Mouse (Mus musculus): ENCODE results near the gene Fank1.
A peak's percentile ranks its signal among the peaks of the same experiment; 100 is the strongest.

Fank1 gene

DNA sequence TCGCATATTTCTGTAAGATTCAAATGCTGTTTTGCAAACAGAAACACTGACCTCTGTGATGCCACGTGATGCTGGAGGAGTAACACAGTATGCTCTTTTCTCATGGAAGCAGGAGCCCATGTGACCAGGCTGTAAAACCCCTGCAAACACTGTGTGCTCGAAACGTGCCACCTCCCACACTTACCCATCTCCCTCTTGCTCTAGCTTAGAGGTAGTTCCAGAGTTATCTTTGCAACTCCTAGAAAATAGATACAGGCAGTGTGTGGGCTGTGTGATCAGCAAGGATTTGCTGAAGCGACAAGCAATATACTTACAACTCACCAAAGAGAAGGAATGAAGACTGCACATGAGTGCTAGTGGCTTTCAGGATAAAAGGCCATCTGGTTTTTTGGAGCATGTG lies 8.1 kb upstream of the Fank1 start:
- DNase-seq = no peak

DNA sequence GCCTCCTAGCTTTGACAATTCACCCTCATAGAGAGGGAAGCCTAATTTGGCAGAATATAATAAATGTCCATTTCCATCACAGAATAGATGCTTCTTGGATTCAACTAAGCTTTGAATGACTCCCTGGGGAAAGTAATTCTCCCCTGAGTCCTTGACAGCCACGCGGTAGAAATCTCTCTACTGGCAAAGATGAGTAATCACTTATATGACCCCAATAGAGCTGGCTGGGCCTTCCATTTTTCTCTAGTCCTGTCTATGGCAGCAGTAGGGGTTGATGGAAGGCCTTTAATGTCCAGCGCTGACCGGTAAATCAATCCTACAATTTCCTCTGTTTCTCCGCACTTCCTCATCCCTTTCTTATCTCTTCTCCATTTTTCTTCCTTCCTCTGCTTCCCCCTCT lies 1.5 kb upstream of the Fank1 start:
- no peak for DNase-seq

DNA sequence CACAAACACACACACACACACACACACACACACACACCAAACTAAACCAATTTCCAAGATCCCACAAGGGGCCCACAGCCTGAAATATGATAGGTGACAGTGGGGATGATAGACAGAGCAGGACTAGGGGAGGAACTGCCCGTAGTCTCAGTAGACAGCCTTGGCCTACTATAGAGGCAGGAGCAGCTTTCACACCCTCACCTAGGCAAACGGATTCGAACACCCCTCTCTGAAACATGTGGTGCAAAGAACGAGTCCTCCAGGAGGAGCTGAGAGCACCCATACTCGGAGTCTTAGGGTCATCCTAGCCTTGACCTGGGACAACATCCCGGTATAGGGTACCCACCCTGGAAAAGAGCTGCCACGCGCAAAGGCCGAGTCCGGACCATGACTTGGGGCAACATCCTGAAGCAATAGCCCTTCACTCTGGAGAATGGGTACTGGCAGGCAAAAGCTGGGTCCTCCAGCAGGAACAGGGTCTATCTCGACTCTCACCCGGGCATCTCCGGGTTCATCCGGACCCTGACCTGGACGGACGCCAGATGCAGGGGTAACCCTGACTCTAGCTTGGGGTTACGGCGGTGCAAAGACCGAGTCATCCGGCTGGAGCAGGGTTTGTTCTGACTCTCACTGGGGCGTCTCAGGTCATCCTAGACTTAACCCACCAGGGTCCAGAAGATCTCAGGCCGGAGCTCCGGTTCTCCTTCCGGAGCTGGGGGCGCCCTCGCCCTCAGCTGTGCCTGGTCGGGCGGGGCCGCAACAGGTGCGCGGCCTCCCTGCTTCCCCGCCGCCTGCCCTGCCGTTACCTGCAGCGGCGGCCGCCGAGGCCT lies 650 bp upstream of the Fank1 start:
- DNase-seq = no peak

DNA sequence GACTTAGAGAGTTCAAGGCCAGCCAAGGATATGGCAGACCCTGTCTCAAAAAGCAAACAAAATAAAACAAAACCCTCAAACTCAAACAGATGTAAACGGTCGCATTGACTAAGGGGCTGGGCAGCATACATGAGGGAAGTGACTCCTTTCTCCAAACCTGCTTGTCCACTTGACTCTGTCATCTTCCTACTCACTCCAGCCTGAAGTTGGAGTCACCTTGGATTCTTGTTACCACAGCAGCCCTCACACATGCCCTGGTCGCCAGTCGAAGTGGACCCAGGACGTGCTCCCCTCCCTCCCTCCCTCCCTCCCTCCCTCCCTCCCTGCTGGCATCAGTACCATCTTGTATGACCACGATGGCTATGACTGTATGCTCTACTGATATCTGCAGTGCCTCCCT lies 4.9 kb downstream of the Fank1 start:
- no peak for DNase-seq

DNA sequence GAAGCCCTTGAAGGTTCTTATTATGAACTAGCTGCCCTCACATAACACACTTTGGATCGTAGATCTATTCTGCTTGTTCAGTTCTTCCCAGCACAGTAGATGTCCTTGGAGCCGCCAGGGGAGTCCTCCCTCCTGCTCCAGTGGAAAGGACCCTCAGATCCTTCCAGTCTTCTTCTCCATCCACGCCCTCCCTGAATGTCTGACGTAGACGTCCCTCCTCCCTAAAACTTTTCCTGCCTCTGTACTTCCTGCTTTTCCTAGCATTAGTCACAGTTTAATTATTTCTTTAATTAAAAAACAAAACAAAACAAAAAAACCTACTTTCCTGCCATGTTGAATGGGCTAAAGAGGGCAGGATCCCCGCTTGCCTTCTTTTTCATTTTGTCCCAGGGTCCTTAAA lies 5.3 kb downstream of the Fank1 start:
- DNase-seq = no peak

DNA sequence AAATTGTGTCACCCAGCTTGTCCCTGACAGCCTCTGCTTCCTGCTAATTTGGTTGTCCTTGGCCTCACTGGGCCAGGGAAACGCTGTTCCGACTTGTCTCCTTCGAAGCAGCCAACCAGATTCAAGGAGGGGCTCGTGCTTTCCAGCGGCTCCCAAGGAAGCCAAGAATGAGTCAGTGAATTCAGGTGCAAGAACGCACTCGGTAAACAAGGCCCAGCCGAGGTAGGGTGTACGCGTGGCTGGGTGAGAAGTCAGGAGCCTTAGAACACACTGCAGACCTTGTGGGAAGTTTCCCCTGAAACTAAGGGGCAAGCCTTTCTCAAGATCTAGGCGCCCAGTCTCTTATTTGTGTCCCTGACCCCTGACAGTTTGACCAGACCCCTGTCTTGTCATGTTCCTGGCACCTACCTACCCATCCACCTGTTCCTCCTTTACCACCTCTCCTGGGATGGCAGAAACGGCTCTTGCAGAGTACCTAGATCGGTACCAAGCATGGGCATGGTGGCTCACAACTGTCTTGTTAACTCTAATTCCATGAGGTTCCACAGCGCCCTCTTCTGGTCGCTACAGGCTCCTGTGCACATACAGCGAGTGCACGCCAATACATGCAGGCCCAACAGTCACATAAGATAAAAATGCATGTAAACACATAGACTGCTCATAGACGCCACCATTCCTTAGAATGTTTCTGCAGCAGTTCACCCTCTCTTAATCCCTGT lies 6.2 kb downstream of the Fank1 start, which contains the start of gene Dhx32:
Gene Dhx32, minus strand, starts transcription at position 10 of the 719 bp plus-strand sequence.
- no peak for DNase-seq

DNA sequence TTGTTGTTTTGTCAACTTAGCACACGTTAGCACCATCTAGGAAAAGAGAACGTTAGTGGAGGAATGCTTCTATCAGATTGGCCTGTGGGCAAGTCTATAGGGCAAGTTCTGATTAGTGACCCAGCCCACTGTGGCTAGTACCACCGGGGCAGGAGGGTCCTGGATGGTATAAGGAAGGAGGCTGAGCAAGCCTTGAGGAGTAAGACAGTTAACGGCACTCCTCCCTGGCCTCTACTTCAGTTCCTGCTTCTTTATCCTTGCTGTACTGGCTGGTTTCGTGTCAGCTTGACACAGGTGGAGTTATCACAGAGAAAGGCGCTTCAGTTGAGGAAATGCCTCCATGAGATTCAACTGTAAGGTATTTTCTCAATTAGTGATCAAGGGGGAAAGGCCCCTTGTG lies 10.9 kb downstream of the Fank1 start:
- DNase-seq = no peak

DNA sequence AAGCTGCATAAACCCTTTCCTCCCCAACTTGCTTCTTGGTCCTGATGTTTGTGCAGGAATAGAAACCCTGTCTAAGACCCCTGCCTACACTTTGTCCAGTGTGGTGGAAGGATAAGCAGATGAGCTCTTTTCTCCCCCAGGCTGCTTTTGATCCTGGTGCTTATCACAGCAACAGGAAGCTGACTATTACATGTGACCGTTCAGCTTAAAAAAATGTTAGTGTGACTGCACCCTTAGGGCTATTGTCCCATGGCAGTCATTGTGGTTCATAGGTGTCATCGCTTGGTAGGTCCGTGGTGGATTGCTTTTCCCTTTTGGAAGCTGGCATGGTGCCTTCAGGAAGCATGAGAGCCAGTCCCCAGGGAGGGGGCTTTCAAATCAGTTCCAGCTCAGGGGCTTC lies 11.5 kb downstream of the Fank1 start:
- DNase-seq = no peak

DNA sequence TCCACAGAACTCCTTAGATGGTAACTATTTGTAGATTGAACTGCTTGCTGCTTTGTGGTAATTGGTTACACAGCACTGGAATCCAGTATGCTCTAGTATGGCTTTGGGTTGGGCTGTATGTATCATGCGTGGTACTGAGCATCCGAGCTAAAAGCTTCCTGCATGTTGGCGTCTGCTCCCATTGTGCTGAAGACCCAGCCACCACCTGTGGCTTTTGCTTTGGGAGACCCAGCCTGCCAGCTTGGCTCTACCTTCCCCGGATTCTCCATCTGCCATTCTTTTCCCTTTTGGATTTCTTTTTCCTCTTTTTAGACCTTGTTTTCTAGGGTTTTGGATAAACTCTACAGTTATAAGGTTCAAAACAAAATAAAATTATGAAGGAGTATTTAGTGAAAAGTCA lies 13.5 kb downstream of the Fank1 start:
- DNase-seq = no peak

DNA sequence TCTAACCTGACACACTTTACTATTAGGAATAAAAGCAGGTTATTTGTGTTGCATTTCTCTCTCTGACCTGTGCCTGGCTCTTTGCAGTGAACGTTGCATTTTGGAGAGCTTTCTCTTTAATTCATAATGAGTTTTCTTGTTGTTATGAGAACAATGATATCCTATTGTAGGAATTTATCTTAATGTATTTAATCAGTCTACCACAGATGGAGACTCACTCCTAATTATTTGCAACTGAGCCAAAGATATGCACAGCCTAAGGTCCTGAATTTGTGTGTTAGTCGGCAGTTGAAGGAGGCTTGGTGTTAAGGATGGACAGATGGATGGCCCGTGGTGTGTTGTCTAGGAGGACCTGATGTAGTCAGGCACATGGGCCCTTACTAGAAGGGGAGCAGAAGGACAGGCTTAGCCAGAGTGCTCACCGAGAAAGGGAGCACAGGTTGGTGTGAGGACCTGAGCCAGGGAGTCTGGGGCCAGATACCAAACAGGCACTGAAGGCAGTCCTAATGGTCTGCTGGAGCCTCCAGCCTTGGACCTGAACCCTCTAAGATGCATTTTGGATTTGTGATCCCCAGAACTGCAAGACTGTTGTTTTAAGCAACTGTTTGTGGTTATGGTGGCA lies 14.1 kb downstream of the Fank1 start:
- DNase-seq = no peak

DNA sequence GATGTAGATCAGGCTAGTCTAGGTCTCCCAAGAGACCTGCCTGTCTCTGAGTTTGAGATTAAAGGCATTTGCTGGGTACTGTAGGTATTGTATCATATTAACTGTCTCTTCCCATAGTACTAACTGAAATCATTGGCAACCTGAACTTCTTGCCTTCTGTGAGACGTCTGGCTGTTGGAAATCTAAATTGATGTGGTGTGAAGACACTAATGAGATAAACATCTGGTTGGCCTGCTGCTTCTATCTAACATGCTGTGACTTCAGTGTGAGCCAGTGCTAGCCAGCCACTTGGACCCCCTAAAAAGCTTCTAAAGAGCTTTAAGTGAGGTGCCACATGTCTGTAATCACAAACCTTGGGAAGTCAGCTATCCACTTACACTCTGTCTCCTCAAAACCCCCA lies 16.1 kb downstream of the Fank1 start:
- DNase-seq = no peak

DNA sequence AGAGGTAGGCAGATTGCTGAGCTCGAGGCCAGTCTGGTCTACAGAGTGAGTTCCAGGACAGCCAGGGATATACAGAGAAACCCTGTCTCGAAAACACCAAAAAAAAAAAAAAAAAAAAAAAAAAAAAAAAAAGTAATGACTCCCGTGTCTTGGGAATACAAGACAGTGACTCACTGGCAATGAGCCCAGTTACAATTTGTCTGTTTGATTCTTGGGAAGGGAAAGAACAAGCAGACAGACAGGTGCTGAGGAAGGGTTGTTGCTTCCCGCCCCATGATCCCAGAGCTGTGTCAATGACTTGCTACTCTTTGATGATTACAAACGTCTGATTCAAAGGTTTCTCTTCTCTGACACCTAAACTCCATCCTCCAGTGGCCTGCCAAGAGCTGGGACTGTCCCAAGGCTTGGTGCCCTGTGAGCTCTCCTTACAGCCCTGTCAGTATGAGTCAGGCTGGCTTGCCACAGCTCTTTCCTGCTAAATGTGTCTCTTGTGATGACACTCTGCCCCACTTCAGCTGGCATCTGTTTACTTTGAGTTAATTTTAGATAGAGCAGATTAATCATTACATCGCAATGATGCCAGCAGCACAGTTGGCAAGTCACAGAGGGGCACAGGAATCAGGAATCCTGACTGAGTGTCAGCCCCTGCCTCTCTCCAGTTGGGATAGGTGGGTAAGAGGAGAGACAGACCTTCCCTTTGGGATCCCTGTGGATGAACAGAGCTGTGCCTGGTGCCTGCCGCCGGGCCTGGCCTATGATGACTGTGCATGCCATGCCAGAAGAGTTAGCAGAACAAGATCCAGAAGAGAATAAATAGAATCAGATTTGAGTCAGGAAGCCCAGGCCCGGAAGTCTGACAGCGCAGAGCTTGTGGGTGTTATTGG lies 16.8 kb downstream of the Fank1 start:
- DNase-seq = peak; percentile 58

DNA sequence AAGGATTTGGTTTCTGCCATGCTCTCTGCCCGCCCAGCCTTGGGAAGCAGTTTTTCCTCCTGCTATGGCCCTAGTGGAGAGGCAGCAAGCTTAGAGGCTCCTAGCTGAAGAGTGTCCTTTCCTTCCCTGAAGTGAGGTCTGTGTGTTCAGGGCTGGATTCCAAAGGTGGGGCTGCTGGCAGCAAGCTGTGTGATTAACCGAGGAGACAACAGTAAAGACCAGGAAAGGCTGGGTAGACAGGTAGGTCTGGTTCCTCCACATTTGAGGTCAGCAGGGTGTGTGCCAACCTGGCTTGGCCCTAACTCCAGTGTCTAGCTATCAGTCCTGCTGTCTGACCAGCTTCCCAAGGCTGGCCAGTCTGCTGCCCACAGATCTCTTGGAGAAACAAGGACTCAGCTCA lies 18.1 kb downstream of the Fank1 start:
- DNase-seq = no peak

DNA sequence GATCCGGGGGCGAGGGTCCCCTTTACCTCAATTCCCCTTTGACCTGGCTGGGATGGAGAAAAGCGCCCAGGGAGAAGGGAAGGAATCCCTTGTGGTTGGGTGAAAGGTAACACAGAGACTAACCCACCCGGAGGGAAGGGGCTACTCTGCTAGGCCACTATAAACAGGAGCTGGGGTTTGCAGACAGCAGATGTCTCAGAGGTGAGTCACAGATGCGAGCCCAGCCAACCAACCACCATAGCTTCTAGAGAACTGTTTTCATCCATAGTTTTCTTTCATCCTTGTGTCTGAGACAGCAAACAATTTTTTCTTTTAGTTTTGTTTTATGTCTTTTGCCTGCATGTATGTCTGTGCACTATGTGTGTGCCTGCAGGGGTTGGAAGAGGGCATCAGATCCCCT lies 23.3 kb downstream of the Fank1 start:
- DNase-seq = no peak

DNA sequence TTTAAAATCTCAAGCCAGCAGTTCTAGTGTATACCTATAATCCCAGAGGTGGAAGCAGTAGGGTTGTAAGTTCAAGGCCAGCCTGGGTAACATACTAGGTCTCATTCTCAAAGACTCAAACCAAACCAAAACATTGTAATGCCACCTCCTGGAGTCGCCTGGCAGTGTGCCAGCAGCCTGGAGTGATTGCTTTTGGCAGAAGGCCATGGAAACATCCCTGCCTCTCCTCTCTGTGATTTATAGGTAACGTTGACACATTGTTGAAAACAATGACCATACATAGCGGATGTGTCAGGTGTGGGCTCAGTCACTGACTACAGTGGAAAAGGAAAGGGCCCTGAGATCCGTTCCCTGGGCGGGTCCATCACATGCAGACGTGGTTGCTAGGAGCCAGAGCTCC lies 25.2 kb downstream of the Fank1 start:
- no peak for DNase-seq

DNA sequence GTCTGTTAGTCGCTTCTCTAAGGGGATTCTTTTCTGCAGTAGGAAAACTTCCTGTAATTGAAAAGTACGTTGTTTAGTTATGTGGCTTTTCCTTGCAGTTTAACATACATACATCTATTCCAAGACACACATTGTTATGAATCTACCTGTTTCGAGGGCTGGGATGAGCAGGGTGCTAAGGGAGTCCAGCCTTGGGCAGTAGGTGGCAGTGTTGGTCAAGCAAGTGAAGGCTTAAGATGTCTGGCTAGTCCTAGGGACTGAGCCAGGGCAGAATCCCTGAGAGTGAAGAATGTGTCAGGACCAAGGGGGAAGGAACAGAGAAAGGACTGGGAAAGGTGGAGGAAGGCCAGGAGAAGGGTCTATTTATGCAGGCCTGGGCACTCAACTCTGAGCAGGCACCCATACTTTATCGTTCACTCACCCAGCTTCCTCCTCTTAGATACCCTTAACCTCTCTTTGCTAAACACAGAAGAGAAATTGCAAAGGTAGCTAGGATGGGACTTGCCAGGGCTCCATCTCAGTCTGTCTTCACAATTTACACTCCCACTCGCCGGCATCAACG lies 29.0 kb downstream of the Fank1 start:
- peak; percentile 56 for DNase-seq

DNA sequence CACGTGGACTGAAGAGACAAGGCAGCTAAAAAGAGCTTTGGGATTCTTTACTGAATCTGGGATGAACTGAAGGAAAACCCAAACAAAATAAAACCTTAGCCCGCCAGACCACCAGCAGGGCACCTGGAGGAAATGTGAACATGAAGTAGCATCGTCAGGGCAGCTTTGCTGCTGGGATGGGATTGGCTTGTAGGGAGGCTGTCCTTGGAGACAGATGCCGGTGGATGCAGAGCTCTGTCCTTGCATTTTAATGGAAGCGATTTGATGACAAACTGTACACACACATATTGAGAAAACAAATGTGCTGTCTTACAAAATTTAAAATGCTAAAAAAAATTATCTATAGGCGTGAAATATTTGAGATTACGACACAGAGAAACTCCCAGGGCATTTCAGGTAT lies 36.3 kb downstream of the Fank1 start:
- DNase-seq = no peak

DNA sequence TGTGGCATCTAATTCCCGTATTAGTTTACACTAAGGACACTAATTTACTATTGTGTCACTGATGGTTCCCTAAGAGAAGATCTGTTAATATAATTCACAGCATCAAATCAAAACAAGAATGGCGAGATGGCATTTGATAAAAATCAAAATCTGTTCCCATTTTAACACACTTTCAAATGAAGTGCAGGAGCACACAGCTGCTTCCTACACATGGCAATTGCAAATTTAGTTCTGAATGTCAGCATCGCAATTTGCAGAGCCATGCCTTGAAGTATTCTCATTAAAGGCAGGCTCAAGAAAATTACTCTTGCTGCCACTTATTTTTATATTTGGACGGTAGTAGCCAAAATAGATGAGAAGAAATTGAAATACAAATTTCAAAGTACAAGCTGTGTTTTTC lies 36.7 kb downstream of the Fank1 start:
- DNase-seq = no peak

DNA sequence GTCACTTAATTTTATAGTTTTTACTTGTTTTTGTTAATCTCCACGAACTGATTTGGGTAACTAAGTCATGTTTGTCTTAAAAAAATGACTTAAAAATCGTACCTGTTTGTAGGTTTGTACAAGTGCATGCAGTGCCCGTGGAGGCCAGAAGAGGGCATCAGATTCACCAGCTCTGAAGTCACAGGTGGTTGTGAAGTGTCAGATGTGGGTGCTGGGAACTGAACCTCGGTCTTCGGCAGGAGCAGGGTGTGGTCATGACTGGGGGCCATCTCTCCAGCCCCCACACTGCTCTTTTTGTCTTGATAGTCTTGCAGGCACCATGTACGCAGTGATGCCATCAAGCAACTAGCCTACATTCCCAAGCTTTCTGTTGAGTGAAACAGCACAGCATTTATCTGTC lies 47.1 kb downstream of the Fank1 start:
- no peak for DNase-seq

DNA sequence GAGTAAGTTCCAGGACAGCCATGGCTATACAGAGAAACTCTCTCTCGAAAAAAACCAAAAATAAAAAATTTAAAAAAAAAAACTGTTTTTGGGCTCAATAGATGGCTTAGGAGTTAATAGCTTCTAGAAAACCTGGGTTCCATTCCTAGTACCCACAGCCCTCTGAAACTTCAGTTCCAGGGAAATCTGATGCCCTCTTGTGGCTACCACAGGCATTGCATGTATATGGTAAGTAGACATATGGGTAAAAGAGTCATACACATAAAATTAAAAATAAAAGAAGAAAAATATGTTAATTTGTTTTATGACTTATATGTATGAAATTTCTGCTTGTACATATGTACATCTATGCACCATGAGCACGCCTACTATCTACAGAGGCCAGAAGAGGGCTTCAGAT lies 47.9 kb downstream of the Fank1 start:
- no peak for DNase-seq

DNA sequence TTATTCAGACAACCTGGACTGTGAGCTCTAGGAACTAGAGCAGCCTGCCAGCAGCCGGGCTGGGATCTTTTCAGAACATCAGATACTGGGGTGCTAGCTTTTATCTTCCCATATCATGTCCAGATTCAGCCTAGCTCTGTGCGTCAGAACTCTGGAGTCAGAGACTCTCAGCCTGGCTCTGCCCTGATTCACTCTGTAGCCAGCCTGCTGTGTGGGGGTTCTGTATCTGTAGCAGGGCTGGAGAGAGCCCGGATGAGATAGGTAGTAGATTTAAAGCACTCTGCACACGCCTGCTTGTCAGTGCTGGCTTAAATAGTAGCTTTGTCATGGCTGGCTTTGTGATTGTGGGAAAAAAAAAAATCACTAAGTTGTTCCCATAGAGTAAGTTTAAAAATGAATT lies 51.9 kb downstream of the Fank1 start:
- no peak for DNase-seq

DNA sequence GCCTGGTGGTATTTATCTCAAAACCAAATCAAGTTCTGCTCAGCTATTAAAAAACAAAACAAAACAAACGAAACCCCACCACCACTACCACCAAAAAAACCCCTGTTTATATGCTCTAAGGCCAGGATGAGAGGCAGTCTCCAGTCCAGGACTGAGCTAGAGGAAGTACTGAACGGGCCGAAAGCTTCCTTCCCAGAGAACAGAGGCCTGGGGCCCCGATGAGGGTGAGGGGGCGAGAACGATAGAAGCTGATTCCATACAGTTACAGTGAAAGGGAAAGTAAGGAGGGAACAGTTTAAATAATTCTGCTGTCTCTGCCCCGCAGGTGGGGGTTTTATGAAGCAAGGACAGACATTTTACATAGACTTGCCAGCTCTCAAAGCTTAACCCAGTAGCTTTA lies 52.9 kb downstream of the Fank1 start:
- DNase-seq = no peak

DNA sequence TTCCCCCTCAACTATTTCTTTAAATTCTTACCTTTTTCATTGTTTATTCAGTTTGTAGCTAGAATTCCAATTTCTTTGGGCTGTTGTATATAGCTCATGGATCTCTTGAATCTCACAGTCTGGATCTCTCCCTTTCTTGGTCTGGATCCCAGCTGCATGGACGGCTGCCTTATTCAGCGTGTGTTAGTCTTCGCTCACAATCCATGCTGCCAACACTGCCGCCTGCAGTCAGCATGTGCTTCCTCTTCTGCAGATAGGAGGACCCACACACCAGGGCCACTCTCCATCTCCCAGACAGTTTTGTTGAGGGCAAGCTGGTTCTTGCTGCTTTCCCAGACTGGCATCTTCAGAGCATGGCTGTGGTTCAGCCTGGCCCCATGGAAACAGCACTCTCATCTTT lies 62.9 kb downstream of the Fank1 start:
- DNase-seq = no peak
